Mouse (Mus musculus) C2C12 (cell line): Measurements from ENCODE around the gene Gm14327.
"Not testable (repeated sequence)": the region's sequence is repeated elsewhere in the genome, so short reads cannot be mapped to it uniquely, and the experiment has no call there.

Source experiments
- CEBPB ChIP-seq: IDR thresholded peaks from one replicate; pipeline ENCODE4 v1.6.1; 2011; ENCODE audit warnings: low read depth, mild to moderate bottlenecking, control low read depth, moderate library complexity
- CTCF ChIP-seq: IDR thresholded peaks from one replicate; pipeline ENCODE4 v1.5.1; 2011; ENCODE audit not compliant: control insufficient read depth, insufficient read depth, insufficient read length
- FOSL1 ChIP-seq: IDR thresholded peaks from one replicate; pipeline ENCODE4 v1.8.0; 2011; ENCODE audit warnings: mild to moderate bottlenecking, low read length; ENCODE audit not compliant: poor library complexity, insufficient read depth, severe bottlenecking
- MAX ChIP-seq: IDR thresholded peaks from one replicate; pipeline ENCODE4 v1.6.1; 2011; ENCODE audit warnings: mild to moderate bottlenecking, control low read depth
- MYOD1 ChIP-seq: IDR thresholded peaks from one replicate; pipeline ENCODE4 v1.6.1; 2011; ENCODE audit warnings: low read depth; ENCODE audit not compliant: control insufficient read depth, insufficient read length
- MYOG ChIP-seq: IDR thresholded peaks from one replicate; pipeline ENCODE4 v1.6.1; 2011; ENCODE audit not compliant: control insufficient read depth, insufficient read length; ENCODE audit errors: extremely low read depth
- USF1 ChIP-seq: IDR thresholded peaks from one replicate; pipeline ENCODE4 v1.6.1; 2011; ENCODE audit warnings: low read depth, mild to moderate bottlenecking, control low read depth, moderate library complexity

DNA sequence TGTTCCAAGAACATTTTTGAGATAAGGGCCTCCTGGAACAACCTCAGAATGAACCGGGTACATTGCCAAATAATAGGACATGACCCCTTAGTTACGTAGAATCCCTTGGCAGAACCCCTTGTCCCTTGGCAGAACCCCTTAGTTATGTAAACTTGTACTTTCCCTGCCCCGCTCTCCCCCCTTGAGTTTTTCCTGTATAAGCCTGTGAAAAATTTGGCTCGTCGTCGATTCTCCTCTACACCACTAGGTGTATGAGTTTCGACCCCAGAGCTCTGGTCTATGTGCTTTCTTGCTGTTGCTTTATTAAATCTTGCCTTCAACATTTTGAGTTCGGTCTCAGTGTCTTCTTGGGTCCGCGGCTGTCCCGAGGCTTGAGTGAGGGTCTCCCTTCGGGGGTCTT is 6.4 kb downstream of the Gm14327 start:
- not testable (repeated sequence) for TF ChIP-seq CTCF, CEBPB, MAX, USF1, MYOG, FOSL1, MYOD1
